Mouse (Mus musculus) kidney, adult 2 months (tissue): ENCODE measurements around the gene Tbcb.

Experiments used
- CTCF ChIP-seq: fragments of 200-500 bp; conservative IDR thresholded peaks from 2 replicates; pipeline ENCODE4 v1.5.1; 2011; ENCODE audit warnings: low read depth, mild to moderate bottlenecking, control low read depth, low read length, moderate library complexity, mixed read lengths; ENCODE audit not compliant: insufficient read depth, insufficient read length
- POLR2A ChIP-seq: fragments of 200-500 bp; IDR thresholded peaks from one replicate; pipeline ENCODE4 v1.6.1; 2011; ENCODE audit warnings: low read depth, low read length, control low read depth

DNA sequence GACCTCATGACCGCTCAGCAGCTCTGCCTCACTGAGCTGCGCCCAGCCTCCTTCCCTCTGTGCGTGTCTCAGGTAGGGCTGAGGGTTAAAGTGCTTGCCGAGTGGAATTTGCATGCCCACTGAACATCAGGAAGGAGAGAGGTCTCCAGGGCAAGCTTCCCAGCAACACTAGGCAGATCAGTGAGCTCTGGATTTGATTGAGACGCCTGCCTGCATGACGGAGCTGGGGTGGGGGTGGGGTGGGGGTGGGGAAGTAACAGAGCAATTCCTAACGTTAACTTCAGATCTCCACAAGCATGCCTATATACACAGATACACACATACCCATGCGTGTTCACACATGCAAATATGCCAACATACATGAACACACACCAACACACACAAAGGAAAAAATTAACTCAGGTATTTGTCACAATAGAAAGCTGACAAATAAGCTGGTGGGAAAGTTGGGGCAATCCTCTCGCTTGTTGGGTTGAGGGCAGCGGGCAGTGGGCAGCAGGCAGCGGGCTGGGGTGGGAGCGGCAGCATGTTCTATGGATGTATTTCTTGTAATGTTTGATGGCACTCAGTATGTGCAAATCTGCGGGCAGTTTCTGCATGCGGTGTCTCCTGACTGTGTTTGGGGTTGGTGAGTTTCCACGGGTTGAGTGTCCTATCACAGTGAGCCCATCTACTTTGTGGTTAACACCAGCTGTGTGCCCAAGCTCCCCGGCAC lies 12.6 kb downstream of the Tbcb start:
- TF ChIP-seq POLR2A (no peak), CTCF (no peak)
